Mouse (Mus musculus): ENCODE results near the gene Socs3. TPM values are rescaled to one million over a fixed set of nuclear protein-coding genes. Genes with fewer than 3 reads are reported as not detected.

Socs3 gene
- 51.9 and 122 TPM in 2 replicates for polyA plus RNA-seq (2012; ENCODE audit: low replicate concordance)

DNA sequence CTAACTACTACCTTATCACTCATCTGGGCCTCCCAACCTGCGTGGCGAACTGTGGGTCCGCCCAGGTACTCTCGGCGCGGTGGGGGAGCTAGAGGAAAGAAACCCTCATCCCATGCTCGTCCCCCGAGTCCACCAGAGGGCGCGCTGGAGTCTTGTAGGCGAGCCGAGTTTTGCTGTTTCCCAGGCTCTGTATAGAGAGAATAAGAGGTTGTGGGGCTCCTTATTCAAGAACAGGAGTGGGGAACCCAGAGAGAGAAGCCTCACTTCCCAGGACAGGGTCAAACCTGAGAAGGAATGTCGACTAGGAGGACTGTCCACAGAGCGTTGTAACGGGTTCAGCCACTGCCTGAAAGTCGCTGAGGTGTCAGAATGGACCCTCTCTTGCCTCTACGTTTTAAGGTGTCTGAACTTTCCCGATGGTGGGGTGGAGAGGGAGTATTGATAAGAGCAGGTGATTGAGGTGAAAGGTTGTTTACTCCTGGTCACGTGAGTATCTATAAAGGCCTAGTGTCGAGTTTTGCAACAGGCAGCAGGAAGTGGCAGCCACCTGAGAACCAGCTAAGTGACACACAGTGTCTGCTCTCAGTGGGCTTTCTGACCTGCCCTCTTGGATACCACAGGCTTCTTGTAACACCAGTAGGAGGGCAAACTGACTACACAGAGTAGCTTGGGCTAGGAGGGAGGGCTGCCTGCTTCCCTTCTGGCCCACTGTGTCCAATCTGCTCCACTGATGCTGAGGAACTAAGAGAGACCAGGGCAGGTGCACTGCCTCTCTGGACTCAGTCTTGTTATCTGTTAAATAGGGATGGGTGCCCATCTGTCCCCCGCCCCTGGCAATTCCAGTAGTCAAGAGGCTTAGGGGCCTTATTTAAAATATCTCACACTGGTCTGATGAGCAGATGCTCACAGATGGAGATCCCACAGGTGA is at the start of gene Socs3:
TSS of gene Socs3 (minus strand) at position 103 of the 928 bp plus-strand sequence.

DNA sequence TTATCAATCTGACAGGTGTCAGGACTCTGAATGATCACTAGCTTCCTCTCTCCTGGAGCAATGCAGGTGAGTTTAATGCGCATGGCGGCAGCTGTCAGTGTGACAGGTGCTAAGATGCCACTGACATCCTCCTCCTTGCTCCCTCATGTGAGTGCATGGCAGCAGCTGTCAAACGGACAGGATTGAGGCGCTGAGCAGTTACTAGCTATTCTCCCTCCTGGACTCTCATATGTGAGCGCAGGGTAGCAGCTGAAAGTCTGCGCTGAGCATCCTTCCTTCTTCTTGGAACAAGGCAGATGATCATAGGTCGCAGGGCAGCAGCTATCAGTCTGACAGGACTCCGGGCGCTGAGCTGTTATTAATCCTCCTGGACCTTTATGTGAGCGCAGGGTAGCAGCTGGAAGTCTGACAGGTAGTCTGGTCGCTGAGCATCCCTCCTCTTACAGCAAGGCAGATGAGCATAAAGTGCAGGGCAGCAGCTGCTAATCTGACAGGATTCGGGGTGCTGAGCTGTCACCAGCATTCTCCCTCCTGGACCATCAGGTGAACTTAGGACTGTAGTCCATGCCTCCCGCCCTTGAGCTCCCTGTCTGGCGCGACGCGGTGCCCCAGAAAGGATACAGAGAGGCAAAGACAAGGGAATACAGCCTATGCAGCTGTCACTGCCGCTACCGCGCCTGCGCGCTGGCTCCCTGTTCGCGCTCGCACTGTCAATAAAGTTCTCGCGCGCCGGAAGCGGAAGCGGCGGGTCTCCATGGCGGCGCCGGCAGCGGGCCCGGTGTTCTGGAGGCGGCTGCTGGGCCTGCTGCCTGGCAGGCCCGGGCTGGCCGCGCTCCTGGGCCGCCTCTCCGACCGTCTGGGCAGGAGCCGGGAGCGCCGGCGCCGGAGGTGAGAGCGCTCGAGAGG is 16.5 kb upstream of the Socs3 start, which contains the start of gene Pgs1:
TSS of gene Pgs1 (plus strand) at position 167 of the 906 bp plus-strand sequence.

Other genes with a start within 250 kb of the Socs3 start
- 217 and 218 TPM in 2 replicates for gene Tmc8, start 188.0 kb downstream of the Socs3 start, polyA plus RNA-seq (2012; ENCODE audit: low replicate concordance)
- gene Tmc6, start 187.8 kb downstream of the Socs3 start, polyA plus RNA-seq (2012; ENCODE audit: low replicate concordance) = 156 and 334 TPM in 2 replicates
- 9.5 and 15.5 TPM in 2 replicates for gene 6030468B19Rik, start 172.4 kb downstream of the Socs3 start, polyA plus RNA-seq (2012; ENCODE audit: low replicate concordance)
- 1.6 and 3.5 TPM in 2 replicates for gene Gm20708, start 160.4 kb downstream of the Socs3 start, polyA plus RNA-seq (2012; ENCODE audit: low replicate concordance)
- gene Syngr2, start 160.4 kb downstream of the Socs3 start, polyA plus RNA-seq (2012; ENCODE audit: low replicate concordance) = 179 and 321 TPM in 2 replicates
- 7.9 and 25.2 TPM in 2 replicates for gene Afmid, start 144.1 kb downstream of the Socs3 start, polyA plus RNA-seq (2012; ENCODE audit: low replicate concordance)
- 13.4 and 50.4 TPM in 2 replicates for gene Tk1, start 144.0 kb downstream of the Socs3 start, polyA plus RNA-seq (2012; ENCODE audit: low replicate concordance)
- gene Birc5, start 120.8 kb downstream of the Socs3 start, polyA plus RNA-seq (2012; ENCODE audit: low replicate concordance) = 2.8 and 42.0 TPM in 2 replicates
- gene Tmem235, start 109.3 kb downstream of the Socs3 start, polyA plus RNA-seq (2012; ENCODE audit: low replicate concordance) = not detected in 2 replicates
- gene Tha1, start 96.6 kb downstream of the Socs3 start, polyA plus RNA-seq (2012; ENCODE audit: low replicate concordance) = 6.1 and 12.9 TPM in 2 replicates
- gene Pgs1, start 16.2 kb upstream of the Socs3 start, polyA plus RNA-seq (2012; ENCODE audit: low replicate concordance) = 30.4 and 63.1 TPM in 2 replicates
- gene Dnah17, start 160.6 kb upstream of the Socs3 start, polyA plus RNA-seq (2012; ENCODE audit: low replicate concordance) = 0.21 and 0.43 TPM in 2 replicates